Mouse (Mus musculus) heart, adult 2 months (tissue): ENCODE data around the gene Mc3r.

Source experiments
- CTCF ChIP-seq: fragments of 200-600 bp; IDR thresholded peaks from 2 replicates; pipeline ENCODE4 v1.8.1; 2022; ENCODE audit warnings: antibody characterized with exemption, mild to moderate bottlenecking, moderate library complexity
- EP300 ChIP-seq: fragments of 200-500 bp; IDR thresholded peaks from 2 replicates; pipeline ENCODE4 v1.6.1; 2011; ENCODE audit warnings: low read depth, low read length, control low read depth; ENCODE audit not compliant: insufficient read depth
- POLR2A ChIP-seq: fragments of 200-500 bp; IDR thresholded peaks from 2 replicates; pipeline ENCODE4 v1.6.1; 2011; ENCODE audit warnings: mild to moderate bottlenecking, low read depth, low read length, control low read depth; ENCODE audit not compliant: insufficient read depth

GRCm38 (mm10) chr2:172290474-172290873 is 42.2 kb downstream of the Mc3r start:
- TF ChIP-seq EP300 (no peak), CTCF (no peak), POLR2A (no peak)
